Mouse (Mus musculus): ENCODE data around the gene Gsc.
"Not testable (repeated sequence)": the region's sequence is repeated elsewhere in the genome, so short reads cannot be mapped to it uniquely, and the experiment has no call there.

The Gsc gene

DNA sequence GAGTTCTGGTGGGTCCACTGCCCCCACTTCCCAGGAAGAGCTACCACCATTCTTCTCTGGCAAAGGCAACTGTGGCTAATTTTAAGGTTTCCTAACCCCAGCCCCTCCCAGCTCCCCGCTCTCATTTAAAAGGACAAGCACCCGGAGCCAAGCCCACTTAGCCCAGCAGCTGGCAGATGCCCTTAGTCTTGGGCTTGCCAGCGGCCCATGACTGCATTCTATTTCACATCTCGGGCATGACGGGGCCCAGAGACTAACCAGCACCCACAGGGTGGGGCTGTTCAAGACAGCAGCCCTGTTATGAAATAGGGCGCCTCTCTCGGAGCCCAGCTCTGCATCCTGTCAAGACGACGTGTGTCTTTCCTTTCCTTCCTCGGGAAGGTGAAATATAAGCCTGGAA, 22.9 kb downstream of the Gsc start:
- no peak for DNase-seq

DNA sequence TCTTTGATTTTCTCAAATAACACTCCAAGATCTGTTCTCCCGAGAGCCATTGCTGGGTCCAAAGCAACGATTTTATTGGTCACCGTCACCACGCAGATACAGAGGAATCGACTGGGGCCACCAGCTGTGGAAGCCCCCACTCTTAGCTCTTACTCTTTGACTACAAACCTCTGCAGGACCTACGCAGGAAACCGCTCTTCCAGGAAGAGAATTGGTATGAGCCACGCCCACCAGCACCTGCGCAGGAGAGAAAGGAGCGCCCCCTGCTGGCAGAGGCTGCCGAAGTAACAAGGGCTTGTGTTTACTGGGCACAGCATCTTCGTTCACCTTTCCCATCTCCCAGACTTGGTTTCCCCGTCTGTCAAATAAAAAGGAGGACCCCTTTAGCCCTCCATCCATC, 25.0 kb downstream of the Gsc start:
- DNase-seq = peak; percentile 71

DNA sequence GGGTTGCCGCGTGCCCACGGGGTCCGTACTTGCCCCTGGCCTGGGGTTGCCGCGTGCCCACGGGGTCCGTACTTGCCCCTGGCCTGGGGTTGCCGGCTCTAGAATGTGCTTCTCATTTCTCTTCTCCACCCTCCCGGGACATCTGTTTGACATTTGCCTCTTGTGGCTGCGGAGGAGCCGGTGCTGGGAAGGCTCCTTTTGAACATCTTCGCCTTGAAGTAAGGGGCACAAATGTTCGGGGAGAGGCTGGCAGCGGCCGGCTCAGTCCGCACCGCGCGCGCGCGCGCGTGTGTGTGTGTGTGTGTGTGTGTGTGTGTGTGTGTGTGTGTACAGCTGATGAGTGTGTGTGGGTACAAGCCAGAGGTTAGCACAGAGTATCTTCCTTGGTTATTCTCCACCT, 26.1 kb downstream of the Gsc start:
- not testable (repeated sequence) for DNase-seq

DNA sequence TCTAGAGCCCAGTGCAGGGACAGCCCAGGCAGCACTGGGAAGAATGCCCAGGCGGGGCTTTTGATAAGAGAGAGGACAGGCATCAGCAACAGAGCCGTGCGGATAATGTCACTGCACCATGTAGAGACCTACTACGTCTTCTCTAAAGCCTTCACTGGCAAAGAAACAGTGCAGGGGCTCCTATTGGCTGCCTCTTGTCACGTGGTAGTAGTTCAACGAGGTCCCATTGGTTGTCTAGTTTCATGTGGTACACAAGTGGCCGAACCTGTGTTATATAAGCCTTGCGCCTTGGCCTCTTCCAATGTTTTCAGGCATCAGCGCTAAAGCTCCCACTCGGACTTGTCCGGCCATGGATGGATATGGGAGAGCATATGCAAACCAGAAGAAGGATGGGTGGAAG, 29.4 kb downstream of the Gsc start:
- DNase-seq = no peak

DNA sequence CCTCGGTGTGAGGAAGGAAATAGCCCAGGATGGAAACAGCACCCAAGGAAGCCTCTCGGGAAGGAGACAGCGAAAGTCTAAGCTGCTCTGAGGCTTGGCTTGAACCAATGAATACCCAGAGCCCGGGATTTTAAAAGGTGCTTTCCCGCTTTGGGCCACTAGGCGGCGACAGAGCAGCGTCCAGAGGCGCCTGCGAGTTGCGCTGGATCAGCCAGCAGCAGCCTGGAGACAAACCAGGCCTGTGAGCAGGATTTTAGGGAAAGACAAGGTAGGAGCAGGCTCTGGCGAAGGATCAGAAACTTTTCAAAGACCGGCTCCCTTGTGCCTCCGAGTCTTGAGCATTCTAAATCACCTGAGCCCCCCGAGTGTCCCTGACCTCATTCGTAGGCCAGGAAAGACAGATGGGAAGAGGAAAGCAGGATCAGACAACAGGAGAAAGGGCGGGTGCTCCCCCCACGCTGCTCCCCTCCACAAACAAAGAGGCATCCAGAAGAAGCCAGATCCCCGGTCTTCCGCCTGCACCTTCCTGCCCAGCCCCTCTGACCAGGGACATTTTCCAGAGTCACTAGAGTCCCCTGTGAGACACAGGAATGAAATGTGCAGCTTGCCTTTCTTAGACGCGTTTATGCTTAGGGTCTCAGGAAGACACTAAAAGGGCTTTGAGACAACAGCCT, 32.9 kb downstream of the Gsc start:
- peak; percentile 67 for DNase-seq

DNA sequence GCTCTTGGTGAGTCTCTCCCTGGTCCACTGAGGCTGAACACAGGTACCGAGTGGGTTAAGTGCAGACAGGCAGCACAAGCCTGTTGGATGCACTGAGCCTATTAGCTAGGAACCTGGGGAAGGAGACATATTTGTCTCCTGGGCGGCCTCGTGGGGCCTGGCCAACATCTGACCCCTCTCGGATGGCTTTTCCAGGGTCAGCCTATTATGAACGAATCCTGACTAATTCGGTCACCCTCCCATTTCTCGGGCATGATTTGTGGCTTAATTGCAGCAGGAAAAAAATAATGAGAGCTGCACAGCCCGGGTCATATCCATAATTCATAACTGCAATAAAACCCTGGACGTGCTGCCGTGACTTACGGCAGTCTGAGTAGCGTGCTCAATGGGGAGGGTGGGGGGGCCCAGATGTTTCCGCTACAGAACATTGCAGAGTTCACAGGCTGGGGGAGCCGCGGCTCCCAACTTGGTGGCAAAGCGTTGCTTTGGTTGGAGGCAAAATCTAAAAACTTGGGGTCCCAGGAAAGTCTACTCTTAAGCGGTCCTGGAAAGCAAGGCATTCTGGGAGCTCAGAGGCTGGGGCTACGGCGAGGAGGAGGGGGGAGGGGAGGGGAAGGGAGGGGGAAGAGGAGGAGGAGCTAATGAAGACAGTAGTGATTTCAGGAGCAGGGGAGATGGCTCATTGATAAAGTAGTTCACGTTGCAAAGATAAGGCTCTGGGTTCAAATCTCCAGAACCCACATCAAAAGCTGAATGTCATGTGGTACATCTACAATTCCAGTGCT, 39.0 kb downstream of the Gsc start:
- DNase-seq = no peak

DNA sequence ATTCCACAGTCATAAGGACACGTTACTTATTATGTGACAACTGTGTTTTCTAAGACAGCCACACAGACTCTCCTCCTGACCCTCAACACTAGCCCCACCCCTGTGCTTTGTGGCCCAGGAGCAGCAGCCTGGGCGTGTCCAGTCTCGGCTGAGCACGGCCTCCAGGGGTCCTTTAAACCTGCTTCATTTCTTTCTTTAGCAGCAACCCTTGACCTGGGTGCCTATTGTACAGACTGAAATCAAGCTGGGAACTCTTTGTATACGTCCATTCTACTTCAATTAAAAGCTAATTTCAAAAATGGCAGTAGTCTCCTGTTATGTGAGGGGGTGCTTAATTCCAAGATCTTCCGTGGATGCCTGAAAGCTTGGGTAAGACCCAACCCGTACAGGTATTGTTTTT, 39.9 kb downstream of the Gsc start:
- no peak for DNase-seq

DNA sequence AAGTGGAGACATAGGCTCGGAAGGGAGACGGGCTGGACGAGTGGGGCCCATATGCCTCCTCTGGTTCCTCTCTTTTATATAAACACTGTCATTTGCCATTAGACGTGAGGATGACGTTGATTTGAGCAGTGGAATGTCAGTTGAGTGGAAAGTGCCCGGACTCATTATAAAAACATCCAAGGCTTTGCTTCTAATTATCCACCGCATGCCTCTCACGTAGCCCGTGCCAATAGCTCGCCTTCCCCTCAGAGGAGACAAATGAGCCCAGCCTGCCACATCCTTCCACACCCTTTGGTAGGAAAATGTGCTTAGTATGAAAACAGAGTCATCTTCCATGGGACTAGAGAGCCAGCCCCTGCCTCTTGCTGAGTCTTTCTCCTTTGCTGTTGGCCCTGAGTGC, 41.8 kb downstream of the Gsc start:
- no peak for DNase-seq

DNA sequence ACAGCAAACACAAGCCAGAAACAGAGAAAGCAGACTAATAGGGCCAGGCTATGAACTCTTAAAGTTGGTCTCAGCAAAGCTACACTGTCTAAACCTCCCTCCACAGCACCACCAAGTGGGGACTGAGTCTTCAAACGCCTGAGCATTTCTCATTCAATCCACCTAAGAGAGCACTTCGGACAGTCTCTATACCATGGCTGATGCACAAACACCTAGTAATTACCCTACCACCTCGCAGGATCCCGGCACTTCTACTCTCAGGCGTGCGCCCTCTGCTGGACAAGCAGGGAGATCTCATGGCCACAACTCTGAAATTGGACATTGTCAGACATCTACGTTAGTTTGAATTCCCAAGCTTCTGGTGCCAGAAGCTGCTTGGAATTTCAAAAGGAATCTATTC, 46.2 kb downstream of the Gsc start:
- DNase-seq = peak; percentile 21

DNA sequence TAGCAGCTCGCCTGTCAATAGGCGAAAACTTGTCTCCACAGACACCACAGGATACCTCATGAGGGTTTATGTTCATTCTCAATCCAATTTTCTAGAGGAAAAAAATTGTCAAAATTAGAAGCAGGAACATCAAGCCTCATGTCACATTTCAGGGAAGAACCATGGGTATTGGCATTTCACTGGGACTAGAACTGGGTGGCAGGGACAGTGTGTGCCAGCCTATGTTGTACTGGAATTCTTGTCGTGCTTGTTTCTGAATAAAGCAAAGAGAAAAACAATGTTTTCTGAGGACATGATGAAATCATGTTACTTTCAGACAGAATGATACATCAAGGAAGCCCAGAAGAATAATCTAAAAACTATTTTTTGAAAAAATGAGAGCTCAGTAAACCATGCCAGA, 47.5 kb downstream of the Gsc start:
- DNase-seq = no peak

DNA sequence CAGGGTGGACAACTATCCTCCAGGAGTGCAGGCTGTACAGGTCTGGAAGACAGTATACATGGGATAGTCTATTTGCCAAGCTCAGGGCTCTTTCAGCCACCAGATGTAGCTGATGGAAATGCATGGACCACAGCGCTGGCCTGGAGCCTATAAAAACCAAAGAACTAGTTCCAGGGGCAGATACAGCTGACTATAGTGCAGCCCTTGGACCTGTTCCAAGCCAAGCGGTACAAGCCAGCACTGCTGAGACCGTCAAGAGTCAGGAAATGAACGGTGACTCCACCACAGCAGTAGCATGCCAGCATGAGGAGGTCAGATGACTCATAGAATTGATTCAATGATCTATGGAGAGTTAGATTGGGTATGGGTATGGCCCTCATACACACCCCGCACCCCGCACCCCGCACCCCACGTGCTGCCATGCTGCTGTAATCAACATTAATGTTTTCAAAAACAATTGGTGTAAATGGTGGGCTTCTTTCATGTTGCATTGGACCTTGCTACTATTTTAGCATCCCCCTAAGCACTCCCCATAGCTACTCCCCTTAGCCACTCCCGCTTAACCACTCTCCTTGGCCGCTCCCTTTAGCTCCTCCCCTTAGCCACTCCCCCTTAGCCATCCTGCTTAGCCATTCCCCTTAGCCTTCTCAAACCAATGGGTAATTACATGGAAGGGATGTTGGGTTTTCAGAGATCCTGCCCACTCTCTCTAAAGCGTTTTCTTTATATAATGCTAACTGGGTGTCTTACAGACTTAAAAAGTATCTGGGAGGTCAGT, 50.3 kb downstream of the Gsc start:
- no peak for DNase-seq

Data from thymus, postnatal 25 days (tissue).